Mouse (Mus musculus): ENCODE measurements around the gene Fdxr. TPM values are rescaled to one million over a fixed set of nuclear protein-coding genes. Genes with fewer than 3 reads are reported as not detected.

The Fdxr gene
- polyA plus RNA-seq, 1 experiment from 2014 or later, result 10.0 TPM

GRCm38 (mm10) chr11:115236570-115236969, 40.3 kb downstream of the Fdxr start:
- no peak overlapping the region for H3K27ac ChIP-seq
- H3K4me2 ChIP-seq (ENCODE audit: low read length), result no peak overlapping the region
- H3K4me3 ChIP-seq (replicated peaks; ENCODE audit: low read depth, low read length), result no peak overlapping the region
- no peaks in the 10 kb centered on the region for H3K4me1 ChIP-seq (replicated peaks; ENCODE audit: insufficient read depth, low read length)
- no peak overlapping the region for H3K9ac ChIP-seq (ENCODE audit: low read depth, low read length)
- DNase-seq (ENCODE audit: low spot score) (peak; percentile 62), ATAC-seq (replicated peaks; ENCODE audit: low FRiP score, low read depth) (no peak)
- TF ChIP-seq CTCF (IDR thresholded peaks at IDR 0.05; ENCODE audit: low read depth), result no peak
- H3K27me3 ChIP-seq (ENCODE audit: insufficient read depth, low read length), result no peaks in the 10 kb centered on the region
- no peaks in the 10 kb centered on the region for H3K9me3 ChIP-seq (replicated peaks; ENCODE audit: low read length)
- 18% methylated on average over 5 of the region's 5 CpGs for WGBS
- H3K36me3 ChIP-seq (ENCODE audit: insufficient read depth, low read length), result no peaks in the 10 kb centered on the region

- ATAC-seq (replicated peaks; ENCODE audit: low FRiP score, low read depth), result no peak
- Histone ChIP-seq H3K27me3 (ENCODE audit: insufficient read depth, low read length) (0 out of 2 replicates have a peak, but pooled peaks cover 3% of the 10 kb centered on the region), H3K4me2 (ENCODE audit: low read length) (no peak overlapping the region), H3K36me3 (ENCODE audit: insufficient read depth, low read length) (no peaks in the 10 kb centered on the region), H3K9me3 (replicated peaks; ENCODE audit: low read length) (no peaks in the 10 kb centered on the region), H3K27ac (no peak overlapping the region), H3K4me1 (replicated peaks; ENCODE audit: insufficient read depth, low read length) (no peaks in the 10 kb centered on the region), H3K4me3 (replicated peaks; ENCODE audit: low read depth, low read length) (no peak overlapping the region), H3K9ac (ENCODE audit: low read depth, low read length) (no peak overlapping the region)
- 58% methylated on average over 15 of the region's 15 CpGs for WGBS
- peak; percentile 19 for DNase-seq (ENCODE audit: low spot score)
- no peak for TF ChIP-seq CTCF (IDR thresholded peaks at IDR 0.05; ENCODE audit: low read depth)
Measured at GRCm38 (mm10) chr11:115234320-115235044, 42.4 kb downstream of the Fdxr start.

GRCm38 (mm10) chr11:115233526-115234290, 43.1 kb downstream of the Fdxr start:
- WGBS, result 69% methylated on average over 20 of the region's 20 CpGs
- Histone ChIP-seq H3K4me2 (ENCODE audit: low read length) (no peak overlapping the region), H3K9ac (ENCODE audit: low read depth, low read length) (no peak overlapping the region), H3K27me3 (ENCODE audit: insufficient read depth, low read length) (0 out of 2 replicates have a peak, but pooled peaks cover 3% of the 10 kb centered on the region), H3K36me3 (ENCODE audit: insufficient read depth, low read length) (no peaks in the 10 kb centered on the region), H3K4me1 (replicated peaks; ENCODE audit: insufficient read depth, low read length) (no peaks in the 10 kb centered on the region), H3K27ac (no peak overlapping the region), H3K9me3 (replicated peaks; ENCODE audit: low read length) (no peaks in the 10 kb centered on the region), H3K4me3 (replicated peaks; ENCODE audit: low read depth, low read length) (no peak overlapping the region)
- ATAC-seq (replicated peaks; ENCODE audit: low FRiP score, low read depth) (no peak), DNase-seq (ENCODE audit: low spot score) (no peak)
- peak; percentile 46; the same call in 1 of the 2 replicates for TF ChIP-seq CTCF (IDR thresholded peaks at IDR 0.05; ENCODE audit: low read depth)

- Histone ChIP-seq H3K4me2 (ENCODE audit: low read length) (no peak overlapping the region), H3K36me3 (ENCODE audit: insufficient read depth, low read length) (no peaks in the 10 kb centered on the region), H3K27me3 (ENCODE audit: insufficient read depth, low read length) (0 out of 2 replicates have a peak, but pooled peaks cover 3% of the 10 kb centered on the region), H3K9me3 (replicated peaks; ENCODE audit: low read length) (no peaks in the 10 kb centered on the region), H3K27ac (no peak overlapping the region), H3K4me3 (replicated peaks; ENCODE audit: low read depth, low read length) (no peak overlapping the region), H3K4me1 (replicated peaks; ENCODE audit: insufficient read depth, low read length) (no peaks in the 10 kb centered on the region), H3K9ac (ENCODE audit: low read depth, low read length) (no peak overlapping the region)
- WGBS, result 88% methylated on average over 5 of the region's 5 CpGs
- DNase-seq (ENCODE audit: low spot score), result no peak
- no peak for TF ChIP-seq CTCF (IDR thresholded peaks at IDR 0.05; ENCODE audit: low read depth)
- no peak for ATAC-seq (replicated peaks; ENCODE audit: low FRiP score, low read depth)
Measured at GRCm38 (mm10) chr11:115232889-115233288, 44.0 kb downstream of the Fdxr start.

- WGBS, result 60% methylated on average over 9 of the region's 9 CpGs
- H3K4me1 ChIP-seq (replicated peaks; ENCODE audit: insufficient read depth, low read length), result no peaks in the 10 kb centered on the region
Measured at GRCm38 (mm10) chr11:115231924-115232323, 44.9 kb downstream of the Fdxr start.

GRCm38 (mm10) chr11:115231168-115231915, 45.5 kb downstream of the Fdxr start:
- no peaks in the 10 kb centered on the region for H3K4me1 ChIP-seq (replicated peaks; ENCODE audit: insufficient read depth, low read length)
- H3K4me3 ChIP-seq (replicated peaks; ENCODE audit: low read depth, low read length), result no peak overlapping the region
- ATAC-seq (replicated peaks; ENCODE audit: low FRiP score, low read depth), result peak; percentile 38; the same call in 1 of the 2 replicates
- 0 out of 2 replicates have a peak, but pooled peaks cover 3% of the 10 kb centered on the region for H3K27me3 ChIP-seq (ENCODE audit: insufficient read depth, low read length)
- no peak overlapping the region for H3K4me2 ChIP-seq (ENCODE audit: low read length)
- no peaks in the 10 kb centered on the region for H3K9me3 ChIP-seq (replicated peaks; ENCODE audit: low read length)
- H3K9ac ChIP-seq (ENCODE audit: low read depth, low read length), result no peak overlapping the region
- H3K36me3 ChIP-seq (ENCODE audit: insufficient read depth, low read length), result no peaks in the 10 kb centered on the region
- DNase-seq (ENCODE audit: low spot score), result peak; percentile 50
- WGBS, result 48% methylated on average over 14 of the region's 14 CpGs
- TF ChIP-seq CTCF (IDR thresholded peaks at IDR 0.05; ENCODE audit: low read depth), result no peak
- H3K27ac ChIP-seq, result peak overlapping the region; percentile 71

More at GRCm38 (mm10) chr11:115231924-115232323, 44.9 kb downstream of the Fdxr start:
- DNase-seq (ENCODE audit: low spot score) (no peak), ATAC-seq (replicated peaks; ENCODE audit: low FRiP score, low read depth) (no peak)
- Histone ChIP-seq H3K9me3 (replicated peaks; ENCODE audit: low read length) (no peaks in the 10 kb centered on the region), H3K4me3 (replicated peaks; ENCODE audit: low read depth, low read length) (no peak overlapping the region), H3K4me2 (ENCODE audit: low read length) (no peak overlapping the region), H3K27ac (peak overlapping the region; percentile 71), H3K36me3 (ENCODE audit: insufficient read depth, low read length) (no peaks in the 10 kb centered on the region), H3K27me3 (ENCODE audit: insufficient read depth, low read length) (0 out of 2 replicates have a peak, but pooled peaks cover 3% of the 10 kb centered on the region), H3K9ac (ENCODE audit: low read depth, low read length) (no peak overlapping the region)
- no peak for TF ChIP-seq CTCF (IDR thresholded peaks at IDR 0.05; ENCODE audit: low read depth)
